9 mouse cellular contexts compared by ENCODE assay signal in genomic region chr17:34629221-34629751, GRCm38 (mm10). TPM values are rescaled to one million over a fixed set of nuclear protein-coding genes. Genes with fewer than 3 reads are reported as not detected.
DNase-seq lines count a peak whose midpoint lies in the region; ATAC-seq and TF ChIP-seq lines count a peak whose summit lies in the region.
"Had no signal": no experiment of that assay in that cellular context is flagged by ENCODE, and none has a peak within 500 bp of the region (broad histone marks: within the 10 kb centered on the region; RNA-seq: fewer than 3 reads in every experiment).

Gene Prrt1, plus strand, starts transcription at chr17:34629533.

- TF ChIP-seq CTCF in liver, adult 2 months (IDR thresholded peaks at IDR 0.05; ENCODE audit: low read depth, low read length), result no peak
- TF ChIP-seq CTCF in cerebellum, adult 2 months (IDR thresholded peaks at IDR 0.05; ENCODE audit: borderline replicate concordance, insufficient read depth, low read depth, low read length), result no peak

- H3K79me2 ChIP-seq in liver, adult 2 months (ENCODE audit: control insufficient read depth, insufficient read depth, low read length), result no peaks in the 10 kb centered on the region

- H3K4me3 ChIP-seq in liver, adult 2 months (ENCODE audit: insufficient read depth, low read depth, low read length), result no peak within 1 kb of the TSS
- H3K4me3 ChIP-seq in cerebellum, adult 2 months (replicated peaks; ENCODE audit: insufficient read depth, low read depth, low read length), result peak within 1 kb of the TSS; percentile 79
- peak within 1 kb of the TSS; percentile 65 for H3K4me3 ChIP-seq in neural tube, embryonic 14.5 days (ENCODE audit: low read depth, low read length)

- intact Hi-C loops in left cerebral cortex, postnatal 36 days (cut with DNase I), result loop anchor here (5.0 kb wide), 1 partner anchor 268 kb away; the partner anchor contains the start of genes C2 and Ehmt2

- WGBS in liver, adult 2 months, result 44% methylated on average over 16 of the region's 16 CpGs
- WGBS in cerebellum, adult 2 months, result 2% methylated on average over 16 of the region's 16 CpGs
- 1% methylated on average over 16 of the region's 16 CpGs for WGBS in neural tube, embryonic 14.5 days

- peak within 1 kb of the TSS; percentile 86 for H3K4me2 ChIP-seq in neural tube, embryonic 14.5 days (ENCODE audit: low read depth, low read length)

- peak within 1 kb of the TSS; percentile 82 for H3K27ac ChIP-seq in liver, adult 2 months (replicated peaks; ENCODE audit: insufficient read depth, low read depth, low read length)
- H3K27ac ChIP-seq in cerebellum, adult 2 months (ENCODE audit: insufficient read depth, low read length), result peak within 1 kb of the TSS; percentile 97
- no peak within 1 kb of the TSS; the same call in 1 of the 2 replicates for H3K27ac ChIP-seq in neural tube, embryonic 14.5 days (ENCODE audit: low read depth, low read length)

- TF ChIP-seq POLR2A in liver, adult 2 months (IDR thresholded peaks at IDR 0.05; ENCODE audit: extremely low read depth, insufficient read depth, low read length), result no peak
- TF ChIP-seq POLR2A in cerebellum, adult 2 months (IDR thresholded peaks at IDR 0.05; ENCODE audit: borderline replicate concordance, insufficient read depth, low read length), result no peak

- H3K4me1 ChIP-seq in liver, adult 2 months (ENCODE audit: control insufficient read depth, insufficient read depth, low read length), result 0 out of 2 replicates have a peak, but pooled peaks cover 5% of the 10 kb centered on the region
- peaks cover 10% of the 10 kb centered on the region for H3K4me1 ChIP-seq in cerebellum, adult 2 months (ENCODE audit: control insufficient read depth, insufficient read depth, low read length)
- H3K4me1 ChIP-seq in neural tube, embryonic 14.5 days (ENCODE audit: control insufficient read depth, insufficient read depth, low read length), result peaks cover 41% of the 10 kb centered on the region

- H3K27me3 ChIP-seq in liver, adult 2 months (ENCODE audit: control insufficient read depth, insufficient read depth, low read length), result no peaks in the 10 kb centered on the region
- H3K27me3 ChIP-seq in cerebellum, adult 2 months (ENCODE audit: control insufficient read depth, insufficient read depth, low read length), result no peaks in the 10 kb centered on the region
- peaks cover 8% of the 10 kb centered on the region for H3K27me3 ChIP-seq in neural tube, embryonic 14.5 days (ENCODE audit: control insufficient read depth, insufficient read depth, low read length)

- peaks cover 2% of the 10 kb centered on the region; the same call in 1 of the 2 replicates for H3K36me3 ChIP-seq in liver, adult 2 months (ENCODE audit: control insufficient read depth, insufficient read depth, low read length)
- H3K36me3 ChIP-seq in neural tube, embryonic 14.5 days (ENCODE audit: control insufficient read depth, insufficient read depth, low read length), result no peaks in the 10 kb centered on the region

- no peak within 1 kb of the TSS for H3K9ac ChIP-seq in liver, adult 2 months (ENCODE audit: low read depth, low read length)
- peak within 1 kb of the TSS; percentile 50 for H3K9ac ChIP-seq in neural tube, embryonic 14.5 days (replicated peaks; ENCODE audit: low read depth, low read length)

- no peaks in the 10 kb centered on the region for H3K9me3 ChIP-seq in neural tube, embryonic 14.5 days (ENCODE audit: control insufficient read depth, low read length)

- no peak for ATAC-seq in neural tube, embryonic 14.5 days (ENCODE audit: low read depth)

- DNase-seq in liver, adult 2 months (ENCODE audit: extremely low read depth, low read depth, low spot score), result no peak
- no peak for DNase-seq in liver
- peak; percentile 74 to 76 for DNase-seq in cerebellum, adult 2 months
- DNase-seq in frontal cortex, postnatal 36 days (ENCODE audit: low spot score in 2 of 2), result peak; percentile 68 to 71
- DNase-seq in left cerebral cortex, postnatal 36 days (ENCODE audit: low spot score in 2 of 2), result peak; percentile 64 to 68
- no peak for DNase-seq in spleen, postnatal 14 days (ENCODE audit: low spot score in 2 of 2)
- DNase-seq in spleen, adult 12 weeks (ENCODE audit: low spot score), result no peak

RNA-seq across cellular contexts. Expression of gene Prrt1, which starts in this region (rescaled TPM):
- not detected in 2 replicates for total RNA-seq in liver, adult 2 months (2014; rRNA removed)
- 0.32 and 0.39 TPM in 2 replicates for polyA plus RNA-seq in liver, adult 2 months (2012; rRNA removed)
- 194 and 222 TPM in 2 replicates for polyA plus RNA-seq in cerebellum, adult 2 months (2012; rRNA removed)
- 100 to 1,000 TPM; 148 to 168 TPM for total RNA-seq in left cerebral cortex, postnatal 36 days (2021)
- polyA plus RNA-seq in neural tube, embryonic 14.5 days (2014; fragmentation: Nextera tagmentation; extraction: Ambion mirVana), result 6.7 and 9.3 TPM in 2 replicates
- total RNA-seq: common myeloid progenitor, adult 5-6 weeks had no signal

Comparison
In these comparisons a context has a peak if more than half of its experiments do, and no peak if none do; other contexts are left out.
1. RNA of gene Prrt1 (total RNA-seq): 148 to 168 TPM in left cerebral cortex, postnatal 36 days; not detected in liver, adult 2 months; every median in the first group is over 100 times any median in the second.
2. RNA of gene Prrt1 (polyA plus RNA-seq): 194 to 222 TPM in cerebellum, adult 2 months; 6.7 to 9.3 TPM in neural tube, embryonic 14.5 days and 0.32 to 0.39 TPM in liver, adult 2 months; every median in the first group is over 10 times any median in the second.
3. DNase-seq: peak in cerebellum, adult 2 months (2 of 2), frontal cortex, postnatal 36 days (2 of 2) and left cerebral cortex, postnatal 36 days (2 of 2); none in liver, adult 2 months (single experiment), liver (single experiment), spleen, postnatal 14 days (0 of 2) and spleen, adult 12 weeks (single experiment).